Mouse (Mus musculus): ENCODE data around the gene Alyref. TPM values are rescaled to one million over a fixed set of nuclear protein-coding genes. Genes with fewer than 3 reads are reported as not detected.
"Not testable (repeated sequence)": the region's sequence is repeated elsewhere in the genome, so short reads cannot be mapped to it uniquely, and the experiment has no call there.

Gene Alyref
- polyA plus RNA-seq, 1 experiment from 2014 or later = 253 TPM

- WGBS = 3% methylated on average over 98 of the region's 99 CpGs
- Histone ChIP-seq H3K4me3 (peak overlapping the region; percentile 99), H3K36me3 (peaks cover 76% of the 10 kb centered on the region), H3K9ac (peak overlapping the region; percentile 100), H3K27ac (replicated peaks) (peak overlapping the region; percentile 93), H3K4me2 (peak overlapping the region; percentile 85), H3K4me1 (peaks cover 32% of the 10 kb centered on the region), H3K9me3 (no peaks in the 10 kb centered on the region), H3K27me3 (replicated peaks) (no peaks in the 10 kb centered on the region)
- peak; percentile 51 for ATAC-seq (ENCODE audit: extremely low read depth, insufficient number of reproducible peaks, low FRiP score, low TSS enrichment)
These were observed 627 bp downstream of the Alyref start for GRCm38 (mm10) chr11:120597240-120598235.

GRCm38 (mm10) chr11:120588531-120588930 is 9.6 kb downstream of the Alyref start:
- Histone ChIP-seq H3K4me3 (no peak overlapping the region), H3K27me3 (replicated peaks) (no peaks in the 10 kb centered on the region), H3K9ac (no peak overlapping the region), H3K27ac (replicated peaks) (no peak overlapping the region), H3K4me2 (no peak overlapping the region), H3K9me3 (peaks cover 5% of the 10 kb centered on the region), H3K36me3 (peaks cover 98% of the 10 kb centered on the region), H3K4me1 (no peaks in the 10 kb centered on the region)
- no peak for ATAC-seq (ENCODE audit: extremely low read depth, insufficient number of reproducible peaks, low FRiP score, low TSS enrichment)
- WGBS = 75% methylated on average over 6 of the region's 6 CpGs

- H3K4me1 ChIP-seq = peaks cover 26% of the 10 kb centered on the region
- H3K27me3 ChIP-seq (replicated peaks) = no peaks in the 10 kb centered on the region
- no peak overlapping the region for H3K27ac ChIP-seq (replicated peaks)
- H3K36me3 ChIP-seq = peaks cover 71% of the 10 kb centered on the region
- ATAC-seq (ENCODE audit: extremely low read depth, insufficient number of reproducible peaks, low FRiP score, low TSS enrichment) = no peak
- no peak overlapping the region for H3K4me2 ChIP-seq
- H3K9ac ChIP-seq = no peak overlapping the region
- no peak overlapping the region for H3K4me3 ChIP-seq
- H3K9me3 ChIP-seq = peaks cover 5% of the 10 kb centered on the region
- WGBS = 92% methylated on average over 1 of the region's 1 CpGs
These were observed 14.2 kb downstream of the Alyref start for GRCm38 (mm10) chr11:120583937-120584336.

GRCm38 (mm10) chr11:120582982-120583293 is 15.2 kb downstream of the Alyref start:
- not testable (repeated sequence) for H3K9ac ChIP-seq; H3K9me3 ChIP-seq; H3K4me2 ChIP-seq; ATAC-seq (ENCODE audit: extremely low read depth, insufficient number of reproducible peaks, low FRiP score, low TSS enrichment); H3K27me3 ChIP-seq (replicated peaks); H3K27ac ChIP-seq (replicated peaks); H3K4me3 ChIP-seq
- WGBS = 90% methylated on average over 2 of the region's 2 CpGs
- H3K36me3 ChIP-seq = peaks cover 71% of the 10 kb centered on the region
- peaks cover 33% of the 10 kb centered on the region for H3K4me1 ChIP-seq

GRCm38 (mm10) chr11:120582268-120582981 is 15.7 kb downstream of the Alyref start:
- peak overlapping the region; percentile 96 for H3K4me3 ChIP-seq
- WGBS = 70% methylated on average over 8 of the region's 8 CpGs
- peaks cover 71% of the 10 kb centered on the region for H3K36me3 ChIP-seq
- H3K9ac ChIP-seq = peak overlapping the region; percentile 98
- H3K9me3 ChIP-seq = peaks cover 5% of the 10 kb centered on the region
- H3K27me3 ChIP-seq (replicated peaks) = no peaks in the 10 kb centered on the region
- H3K4me1 ChIP-seq = peaks cover 33% of the 10 kb centered on the region
- no peak for ATAC-seq (ENCODE audit: extremely low read depth, insufficient number of reproducible peaks, low FRiP score, low TSS enrichment)
- peak overlapping the region; percentile 94 for H3K27ac ChIP-seq (replicated peaks)
- peak overlapping the region; percentile 88 for H3K4me2 ChIP-seq

- Histone ChIP-seq H3K9me3 (peaks cover 5% of the 10 kb centered on the region), H3K27ac (replicated peaks) (peak within 1 kb of the TSS; percentile 94)
These were observed 16.5 kb downstream of the Alyref start, which contains the start of gene Arhgdia for GRCm38 (mm10) chr11:120581490-120582267. TSS of gene Arhgdia (minus strand) at chr11:120581624.

GRCm38 (mm10) chr11:120580871-120581331 is 17.3 kb downstream of the Alyref start:
- Histone ChIP-seq H3K4me3 (peak overlapping the region; percentile 96), H3K9ac (peak overlapping the region; percentile 98), H3K27me3 (replicated peaks) (no peaks in the 10 kb centered on the region), H3K9me3 (peaks cover 5% of the 10 kb centered on the region), H3K27ac (replicated peaks) (peak overlapping the region; percentile 94), H3K4me2 (peak overlapping the region; percentile 88), H3K36me3 (peaks cover 67% of the 10 kb centered on the region), H3K4me1 (peaks cover 33% of the 10 kb centered on the region)
- peak; percentile 49 for ATAC-seq (ENCODE audit: extremely low read depth, insufficient number of reproducible peaks, low FRiP score, low TSS enrichment)
- under 1% methylated on average over 43 of the region's 44 CpGs for WGBS

More at GRCm38 (mm10) chr11:120581490-120582267, 16.5 kb downstream of the Alyref start, which contains the start of gene Arhgdia:
- ATAC-seq (ENCODE audit: extremely low read depth, insufficient number of reproducible peaks, low FRiP score, low TSS enrichment) = peak; percentile 63
- no peaks in the 10 kb centered on the region for H3K27me3 ChIP-seq (replicated peaks)
- peaks cover 71% of the 10 kb centered on the region for H3K36me3 ChIP-seq
- peaks cover 33% of the 10 kb centered on the region for H3K4me1 ChIP-seq
- peak within 1 kb of the TSS; percentile 98 for H3K9ac ChIP-seq
- WGBS = 5% methylated on average over 66 of the region's 75 CpGs
- peak within 1 kb of the TSS; percentile 88 for H3K4me2 ChIP-seq
- H3K4me3 ChIP-seq = peak within 1 kb of the TSS; percentile 96

- Histone ChIP-seq H3K27me3 (replicated peaks) (no peaks in the 10 kb centered on the region), H3K9ac (peak overlapping the region; percentile 98), H3K9me3 (peaks cover 5% of the 10 kb centered on the region), H3K4me3 (peak overlapping the region; percentile 96), H3K4me1 (peaks cover 33% of the 10 kb centered on the region), H3K4me2 (peak overlapping the region; percentile 88), H3K27ac (replicated peaks) (peak overlapping the region; percentile 94), H3K36me3 (peaks cover 60% of the 10 kb centered on the region)
- WGBS = 52% methylated on average over 7 of the region's 7 CpGs
- ATAC-seq (ENCODE audit: extremely low read depth, insufficient number of reproducible peaks, low FRiP score, low TSS enrichment) = no peak
These were observed 18.0 kb downstream of the Alyref start for GRCm38 (mm10) chr11:120580190-120580589.

- ATAC-seq (ENCODE audit: extremely low read depth, insufficient number of reproducible peaks, low FRiP score, low TSS enrichment) = no peak
These were observed 18.7 kb downstream of the Alyref start for GRCm38 (mm10) chr11:120579316-120580107.

GRCm38 (mm10) chr11:120578694-120579243 is 19.4 kb downstream of the Alyref start:
- no peaks in the 10 kb centered on the region for H3K27me3 ChIP-seq (replicated peaks)
- ATAC-seq (ENCODE audit: extremely low read depth, insufficient number of reproducible peaks, low FRiP score, low TSS enrichment) = no peak
- H3K36me3 ChIP-seq = peaks cover 47% of the 10 kb centered on the region
- 64% methylated on average over 11 of the region's 11 CpGs for WGBS
- no peak overlapping the region for H3K27ac ChIP-seq (replicated peaks)
- peaks cover 1% of the 10 kb centered on the region; the same call in 1 of the 2 replicates for H3K9me3 ChIP-seq
- H3K4me3 ChIP-seq = peak overlapping the region; percentile 96; the same call in 1 of the 2 replicates
- no peak overlapping the region for H3K4me2 ChIP-seq
- H3K9ac ChIP-seq = peak overlapping the region; percentile 98
- H3K4me1 ChIP-seq = peaks cover 44% of the 10 kb centered on the region

More at GRCm38 (mm10) chr11:120579316-120580107, 18.7 kb downstream of the Alyref start:
- Histone ChIP-seq H3K9ac (peak overlapping the region; percentile 98), H3K4me3 (peak overlapping the region; percentile 96), H3K9me3 (peaks cover 5% of the 10 kb centered on the region), H3K4me2 (peak overlapping the region; percentile 88), H3K36me3 (peaks cover 55% of the 10 kb centered on the region), H3K27ac (replicated peaks) (peak overlapping the region; percentile 94), H3K27me3 (replicated peaks) (no peaks in the 10 kb centered on the region), H3K4me1 (peaks cover 36% of the 10 kb centered on the region)
- 44% methylated on average over 15 of the region's 15 CpGs for WGBS
